Mouse (Mus musculus) cerebellum, adult 11-12 months (tissue): ENCODE measurements around the gene Fhit.

Experiments used
- DNase-seq: peaks from one replicate; pipeline ENCODE4 v3.0.0; 2022

Gene Fhit

GRCm38 (mm10) chr14:10316764-10317163 is 845.1 kb downstream of the Fhit start:
- DNase-seq, result no peak

- no peak for DNase-seq
Observed at GRCm38 (mm10) chr14:10312190-10312589, 849.6 kb downstream of the Fhit start.

GRCm38 (mm10) chr14:10305286-10305685 is 856.5 kb downstream of the Fhit start:
- DNase-seq, result no peak

GRCm38 (mm10) chr14:10301497-10301896 is 860.3 kb downstream of the Fhit start:
- DNase-seq, result no peak

- DNase-seq, result no peak
Observed at GRCm38 (mm10) chr14:10300914-10301313, 860.9 kb downstream of the Fhit start.

- DNase-seq, result no peak
Observed at GRCm38 (mm10) chr14:10299030-10299429, 862.8 kb downstream of the Fhit start.

GRCm38 (mm10) chr14:10289043-10289442 is 872.8 kb downstream of the Fhit start:
- DNase-seq, result no peak

GRCm38 (mm10) chr14:10286027-10286426 is 875.8 kb downstream of the Fhit start:
- no peak for DNase-seq

GRCm38 (mm10) chr14:10228708-10229107 is 933.1 kb downstream of the Fhit start:
- DNase-seq, result no peak

- no peak for DNase-seq
Observed at GRCm38 (mm10) chr14:10221847-10222246, 940.0 kb downstream of the Fhit start.

- no peak for DNase-seq
Observed at GRCm38 (mm10) chr14:10213216-10213615, 948.6 kb downstream of the Fhit start.

- DNase-seq, result no peak
Observed at GRCm38 (mm10) chr14:10211184-10211583, 950.7 kb downstream of the Fhit start.

- no peak for DNase-seq
Observed at GRCm38 (mm10) chr14:10209007-10209406, 952.8 kb downstream of the Fhit start.

GRCm38 (mm10) chr14:10205699-10206098 is 956.1 kb downstream of the Fhit start:
- DNase-seq, result no peak

- DNase-seq, result no peak
Observed at GRCm38 (mm10) chr14:10205290-10205689, 956.5 kb downstream of the Fhit start.

- no peak for DNase-seq
Observed at GRCm38 (mm10) chr14:10194130-10194529, 967.7 kb downstream of the Fhit start.

GRCm38 (mm10) chr14:10171761-10172160 is 990.1 kb downstream of the Fhit start:
- no peak for DNase-seq

- no peak for DNase-seq
Observed at GRCm38 (mm10) chr14:10166641-10167429, 995.0 kb downstream of the Fhit start.

GRCm38 (mm10) chr14:10149872-10150271 is 1012.0 kb downstream of the Fhit start:
- no peak for DNase-seq

GRCm38 (mm10) chr14:10139311-10139710 is 1022.5 kb downstream of the Fhit start:
- DNase-seq, result no peak

- DNase-seq, result no peak
Observed at GRCm38 (mm10) chr14:10133873-10134272, 1028.0 kb downstream of the Fhit start.

GRCm38 (mm10) chr14:10129675-10130074 is 1032.2 kb downstream of the Fhit start:
- DNase-seq, result no peak

GRCm38 (mm10) chr14:10129088-10129487 is 1032.7 kb downstream of the Fhit start:
- no peak for DNase-seq

GRCm38 (mm10) chr14:10126536-10126935 is 1035.3 kb downstream of the Fhit start:
- no peak for DNase-seq

GRCm38 (mm10) chr14:10122176-10122575 is 1039.7 kb downstream of the Fhit start:
- DNase-seq, result no peak
